Mouse (Mus musculus) NIH3T3 (cell line): ENCODE measurements around the gene Ttc23l.
A peak's percentile ranks its signal among the peaks of the same experiment; 100 is the strongest.
"Not testable (repeated sequence)": the region's sequence is repeated elsewhere in the genome, so short reads cannot be mapped to it uniquely, and the experiment has no call there.

Source experiments
- DNase-seq: peaks from one replicate; pipeline ENCODE4 v3.0.0-alpha.2; 2012; ENCODE audit warnings: low read depth

The Ttc23l gene

GRCm38 (mm10) chr15:10515166-10515565 is 43.3 kb downstream of the Ttc23l start:
- peak; percentile 9 for DNase-seq

GRCm38 (mm10) chr15:10506099-10506498 is 52.4 kb downstream of the Ttc23l start:
- peak; percentile 57 for DNase-seq

GRCm38 (mm10) chr15:10500838-10501719 is 57.4 kb downstream of the Ttc23l start:
- peak; percentile 86 for DNase-seq

- DNase-seq, result no peak
These were observed 58.4 kb downstream of the Ttc23l start for GRCm38 (mm10) chr15:10500035-10500434.

- no peak for DNase-seq
These were observed 58.9 kb downstream of the Ttc23l start for GRCm38 (mm10) chr15:10499593-10499992.

GRCm38 (mm10) chr15:10496696-10497095 is 61.8 kb downstream of the Ttc23l start:
- not testable (repeated sequence) for DNase-seq

- DNase-seq, result no peak
These were observed 62.5 kb downstream of the Ttc23l start for GRCm38 (mm10) chr15:10495944-10496343.

- DNase-seq, result no peak
These were observed 68.4 kb downstream of the Ttc23l start for GRCm38 (mm10) chr15:10490101-10490500.

GRCm38 (mm10) chr15:10487246-10487645 is 71.2 kb downstream of the Ttc23l start:
- DNase-seq, result peak; percentile 26

GRCm38 (mm10) chr15:10486365-10486839 is 72.1 kb downstream of the Ttc23l start:
- DNase-seq, result no peak

- peak; percentile 97 for DNase-seq
These were observed 72.7 kb downstream of the Ttc23l start, which contains the start of the genes Brix1 and Rad1 for GRCm38 (mm10) chr15:10485484-10486364. Brix1 (minus strand) TSS chr15:10485947. Rad1 (plus strand) TSS chr15:10486018.

- DNase-seq, result peak; percentile 17
These were observed 87.5 kb downstream of the Ttc23l start for GRCm38 (mm10) chr15:10470941-10471340.

GRCm38 (mm10) chr15:10470151-10470831 is 88.2 kb downstream of the Ttc23l start, which contains the start of gene Dnajc21:
Dnajc21 (minus strand) TSS chr15:10470516.
- peak; percentile 88 for DNase-seq

- no peak for DNase-seq
These were observed 88.8 kb downstream of the Ttc23l start for GRCm38 (mm10) chr15:10469641-10470150.

GRCm38 (mm10) chr15:10468761-10469160 is 89.7 kb downstream of the Ttc23l start:
- DNase-seq, result no peak

GRCm38 (mm10) chr15:10464678-10465077 is 93.8 kb downstream of the Ttc23l start:
- no peak for DNase-seq

GRCm38 (mm10) chr15:10463555-10463954 is 94.9 kb downstream of the Ttc23l start:
- no peak for DNase-seq

GRCm38 (mm10) chr15:10460986-10461385 is 97.5 kb downstream of the Ttc23l start:
- no peak for DNase-seq
